Mouse (Mus musculus): ENCODE measurements around the gene Neo1. TPM values are rescaled to one million over a fixed set of nuclear protein-coding genes. Genes with fewer than 3 reads are reported as not detected.

Neo1 gene
- polyA plus RNA-seq, 1 experiment from 2014 or later = 41.8 TPM

- no peak overlapping the region for H3K4me2 ChIP-seq
- no peak overlapping the region for H3K4me3 ChIP-seq
- 80% methylated on average over 13 of the region's 13 CpGs for WGBS
- H3K36me3 ChIP-seq = peaks cover 2% of the 10 kb centered on the region; the same call in 1 of the 2 replicates
- H3K27me3 ChIP-seq (replicated peaks) = 0 out of 2 replicates have a peak, but pooled peaks cover 3% of the 10 kb centered on the region
- H3K9ac ChIP-seq = no peak overlapping the region
- no peak for ATAC-seq (ENCODE audit: insufficient number of reproducible peaks, low FRiP score)
- no peaks in the 10 kb centered on the region for H3K9me3 ChIP-seq (replicated peaks)
- H3K4me1 ChIP-seq (replicated peaks) = peaks cover 54% of the 10 kb centered on the region
- H3K27ac ChIP-seq (ENCODE audit: poor library complexity, severe bottlenecking) = no peak overlapping the region
These were observed 186.5 kb downstream of the Neo1 start for GRCm38 (mm10) chr9:58849576-58850315.

- 0 out of 2 replicates have a peak, but pooled peaks cover 3% of the 10 kb centered on the region for H3K27me3 ChIP-seq (replicated peaks)
- 33% methylated on average over 7 of the region's 7 CpGs for WGBS
- peak overlapping the region; percentile 42 for H3K4me2 ChIP-seq
- no peak overlapping the region for H3K4me3 ChIP-seq
- H3K4me1 ChIP-seq (replicated peaks) = peaks cover 64% of the 10 kb centered on the region
- H3K36me3 ChIP-seq = peaks cover 8% of the 10 kb centered on the region
- H3K9ac ChIP-seq = peak overlapping the region; percentile 44
- peak; percentile 66 for ATAC-seq (ENCODE audit: insufficient number of reproducible peaks, low FRiP score)
- no peaks in the 10 kb centered on the region for H3K9me3 ChIP-seq (replicated peaks)
- peak overlapping the region; percentile 76 for H3K27ac ChIP-seq (ENCODE audit: poor library complexity, severe bottlenecking)
These were observed 188.6 kb downstream of the Neo1 start for GRCm38 (mm10) chr9:58847676-58848075.

GRCm38 (mm10) chr9:58847008-58847407, 189.2 kb downstream of the Neo1 start:
- Histone ChIP-seq H3K36me3 (peaks cover 8% of the 10 kb centered on the region), H3K27me3 (replicated peaks) (no peaks in the 10 kb centered on the region), H3K9me3 (replicated peaks) (no peaks in the 10 kb centered on the region), H3K9ac (peak overlapping the region; percentile 44), H3K4me3 (no peak overlapping the region), H3K27ac (ENCODE audit: poor library complexity, severe bottlenecking) (peak overlapping the region; percentile 76), H3K4me2 (peak overlapping the region; percentile 42), H3K4me1 (replicated peaks) (peaks cover 66% of the 10 kb centered on the region)
- WGBS = 2% methylated on average over 3 of the region's 3 CpGs
- ATAC-seq (ENCODE audit: insufficient number of reproducible peaks, low FRiP score) = no peak

GRCm38 (mm10) chr9:58844597-58844996, 191.6 kb downstream of the Neo1 start:
- 75% methylated on average over 3 of the region's 3 CpGs for WGBS
- Histone ChIP-seq H3K36me3 (peaks cover 8% of the 10 kb centered on the region), H3K4me3 (no peak overlapping the region), H3K27me3 (replicated peaks) (no peaks in the 10 kb centered on the region), H3K9ac (no peak overlapping the region), H3K4me2 (no peak overlapping the region), H3K4me1 (replicated peaks) (peaks cover 45% of the 10 kb centered on the region), H3K9me3 (replicated peaks) (no peaks in the 10 kb centered on the region), H3K27ac (ENCODE audit: poor library complexity, severe bottlenecking) (no peak overlapping the region)
- no peak for ATAC-seq (ENCODE audit: insufficient number of reproducible peaks, low FRiP score)

GRCm38 (mm10) chr9:58841655-58842054, 194.6 kb downstream of the Neo1 start:
- no peak overlapping the region for H3K4me3 ChIP-seq
- H3K9me3 ChIP-seq (replicated peaks) = no peaks in the 10 kb centered on the region
- peaks cover 8% of the 10 kb centered on the region for H3K36me3 ChIP-seq
- 21% methylated on average over 6 of the region's 6 CpGs for WGBS
- ATAC-seq (ENCODE audit: insufficient number of reproducible peaks, low FRiP score) = no peak
- peaks cover 48% of the 10 kb centered on the region for H3K4me1 ChIP-seq (replicated peaks)
- no peak overlapping the region for H3K4me2 ChIP-seq
- H3K27me3 ChIP-seq (replicated peaks) = no peaks in the 10 kb centered on the region
- H3K27ac ChIP-seq (ENCODE audit: poor library complexity, severe bottlenecking) = no peak overlapping the region
- no peak overlapping the region for H3K9ac ChIP-seq

GRCm38 (mm10) chr9:58838504-58838903, 197.7 kb downstream of the Neo1 start:
- H3K4me3 ChIP-seq = no peak overlapping the region
- H3K27me3 ChIP-seq (replicated peaks) = no peaks in the 10 kb centered on the region
- no peak for ATAC-seq (ENCODE audit: insufficient number of reproducible peaks, low FRiP score)
- 67% methylated on average over 5 of the region's 5 CpGs for WGBS
- no peaks in the 10 kb centered on the region for H3K36me3 ChIP-seq
- H3K9ac ChIP-seq = no peak overlapping the region
- no peaks in the 10 kb centered on the region for H3K9me3 ChIP-seq (replicated peaks)
- peak overlapping the region; percentile 74; the same call in 1 of the 2 replicates for H3K27ac ChIP-seq (ENCODE audit: poor library complexity, severe bottlenecking)
- H3K4me2 ChIP-seq = no peak overlapping the region
- peaks cover 55% of the 10 kb centered on the region for H3K4me1 ChIP-seq (replicated peaks)

- peak; percentile 72; the same call in 1 of the 2 replicates for ATAC-seq (ENCODE audit: insufficient number of reproducible peaks, low FRiP score)
- Histone ChIP-seq H3K4me2 (peak overlapping the region; percentile 4; the same call in 1 of the 2 replicates), H3K4me3 (no peak overlapping the region), H3K9me3 (replicated peaks) (no peaks in the 10 kb centered on the region), H3K4me1 (replicated peaks) (peaks cover 52% of the 10 kb centered on the region), H3K27me3 (replicated peaks) (no peaks in the 10 kb centered on the region), H3K36me3 (no peaks in the 10 kb centered on the region), H3K9ac (no peak overlapping the region), H3K27ac (ENCODE audit: poor library complexity, severe bottlenecking) (peak overlapping the region; percentile 74)
- 18% methylated on average over 5 of the region's 5 CpGs for WGBS
These were observed 199.1 kb downstream of the Neo1 start for GRCm38 (mm10) chr9:58837174-58837573.

- Histone ChIP-seq H3K9ac (no peak overlapping the region; the same call in 1 of the 2 replicates), H3K27me3 (replicated peaks) (no peaks in the 10 kb centered on the region), H3K9me3 (replicated peaks) (no peaks in the 10 kb centered on the region), H3K27ac (ENCODE audit: poor library complexity, severe bottlenecking) (no peak overlapping the region), H3K36me3 (no peaks in the 10 kb centered on the region), H3K4me1 (replicated peaks) (peaks cover 70% of the 10 kb centered on the region), H3K4me2 (no peak overlapping the region), H3K4me3 (no peak overlapping the region)
- WGBS = 82% methylated on average over 3 of the region's 3 CpGs
- ATAC-seq (ENCODE audit: insufficient number of reproducible peaks, low FRiP score) = no peak
These were observed 203.3 kb downstream of the Neo1 start for GRCm38 (mm10) chr9:58832939-58833338.

GRCm38 (mm10) chr9:58829627-58830026, 206.6 kb downstream of the Neo1 start:
- WGBS = 31% methylated on average over 4 of the region's 4 CpGs
- ATAC-seq (ENCODE audit: insufficient number of reproducible peaks, low FRiP score) = no peak
- H3K27me3 ChIP-seq (replicated peaks) = peaks cover 7% of the 10 kb centered on the region
- H3K27ac ChIP-seq (ENCODE audit: poor library complexity, severe bottlenecking) = peak overlapping the region; percentile 46
- no peaks in the 10 kb centered on the region for H3K9me3 ChIP-seq (replicated peaks)
- no peak overlapping the region for H3K4me2 ChIP-seq
- H3K9ac ChIP-seq = no peak overlapping the region
- no peak overlapping the region for H3K4me3 ChIP-seq
- peaks cover 54% of the 10 kb centered on the region for H3K4me1 ChIP-seq (replicated peaks)
- H3K36me3 ChIP-seq = no peaks in the 10 kb centered on the region

Other genes with a start within 250 kb of the Neo1 start
- gene Hcn4, start 213.0 kb downstream of the Neo1 start, polyA plus RNA-seq (2016; fragmentation: Nextera tagmentation; extraction: Ambion mirVana) = 2.3 and 2.5 TPM in 2 replicates

Measured in heart, embryonic 12.5 days (tissue).